Mouse (Mus musculus) neural tube, embryonic 14.5 days (tissue): Measurements from ENCODE around the gene Pim3. TPM values are rescaled to one million over a fixed set of nuclear protein-coding genes. Genes with fewer than 3 reads are reported as not detected.

Experiments
- ATAC-seq: fragments of 200-750 bp; cut with Nextera tagmentation; 2 replicates; pipeline ENCODE4 v1.8.0; 2017; ENCODE audit warnings: low read depth, mild to moderate bottlenecking, moderate TSS enrichment, moderate library complexity
- H3K27ac ChIP-seq: fragments of 300-500 bp; sonication (generic); 2 replicates; pipeline ENCODE4 v1.5.1; 2014; ENCODE audit warnings: low read depth, mild to moderate bottlenecking, control low read depth, low read length, moderate library complexity, mixed read lengths
- H3K27me3 ChIP-seq: fragments of 300-500 bp; sonication (generic); 2 replicates; pipeline ENCODE4 v1.6.1; 2014; ENCODE audit warnings: low read length; ENCODE audit not compliant: control insufficient read depth, insufficient read depth
- H3K36me3 ChIP-seq: fragments of 300-500 bp; sonication (generic); 2 replicates; pipeline ENCODE4 v1.6.1; 2014; ENCODE audit warnings: low read length, mixed read lengths; ENCODE audit not compliant: control insufficient read depth, insufficient read depth
- H3K4me1 ChIP-seq: fragments of 300-500 bp; sonication (generic); 2 replicates; pipeline ENCODE4 v1.6.1; 2014; ENCODE audit warnings: low read length; ENCODE audit not compliant: control insufficient read depth, insufficient read depth
- H3K4me2 ChIP-seq: fragments of 300-500 bp; sonication (generic); 2 replicates; pipeline ENCODE4 v1.6.1; 2014; ENCODE audit warnings: mild to moderate bottlenecking, low read depth, low read length, control low read depth
- H3K4me3 ChIP-seq: fragments of 300-500 bp; sonication (generic); 2 replicates; pipeline ENCODE4 v1.5.1; 2014; ENCODE audit warnings: low read depth, low read length, control low read depth, mixed read lengths
- H3K9ac ChIP-seq: fragments of 300-500 bp; sonication (generic); replicated peaks from 2 replicates; pipeline ENCODE4 v1.6.1; 2014; ENCODE audit warnings: low read depth, mild to moderate bottlenecking, control low read depth, low read length, mixed read lengths
- H3K9me3 ChIP-seq: fragments of 300-500 bp; sonication (generic); 2 replicates; pipeline ENCODE4 v1.6.1; 2016; ENCODE audit warnings: low read length; ENCODE audit not compliant: control insufficient read depth
- WGBS: fragments of 180-500 bp; shearing (Covaris S2); extraction: QIAGEN DNeasy Blood & Tissue Kit; methylation state at CpG from one replicate; pipeline ENCODE4 v1.1.7; 2014; 5-methylcytosine and 5-hydroxymethylcytosine counted together
- polyA plus RNA-seq: library from polyadenylated mRNA; unstranded; fragments of >200 nt; fragmentation: Nextera tagmentation; extraction: Ambion mirVana; gene quantifications from 2 replicates; pipeline ENCODE4 v1.2.1, GENCODE M21; 2014

Pim3 gene
- polyA plus RNA-seq, 1 experiment from 2014 or later, result 45.7 TPM

DNA sequence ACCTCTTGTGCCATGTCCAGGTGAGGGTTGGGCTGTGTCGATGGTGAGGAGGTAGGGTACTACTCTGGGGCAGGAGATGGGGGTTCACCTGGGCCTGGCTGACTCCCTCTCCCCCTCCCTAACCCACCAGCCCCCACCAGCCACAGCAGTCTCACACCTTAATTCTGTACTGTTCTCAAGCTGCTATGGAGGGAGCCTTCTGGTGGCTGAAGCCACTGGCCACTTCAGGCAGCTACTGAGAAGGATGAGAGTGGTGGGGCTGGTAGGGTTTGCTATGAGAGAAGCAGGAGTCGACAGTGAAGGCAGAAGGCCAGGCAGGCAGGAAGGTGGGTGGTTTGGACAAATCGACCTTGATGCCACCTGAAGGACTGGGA lies 19.7 kb upstream of the Pim3 start:
- 83% methylated on average over 3 of the region's 3 CpGs for WGBS
- Histone ChIP-seq H3K27ac (no peak overlapping the region), H3K9me3 (no peaks in the 10 kb centered on the region), H3K4me3 (no peak overlapping the region), H3K4me2 (no peak overlapping the region), H3K4me1 (peaks cover 13% of the 10 kb centered on the region; the same call in 1 of the 2 replicates), H3K36me3 (no peaks in the 10 kb centered on the region), H3K9ac (no peak overlapping the region), H3K27me3 (no peaks in the 10 kb centered on the region)
- no peak for ATAC-seq

DNA sequence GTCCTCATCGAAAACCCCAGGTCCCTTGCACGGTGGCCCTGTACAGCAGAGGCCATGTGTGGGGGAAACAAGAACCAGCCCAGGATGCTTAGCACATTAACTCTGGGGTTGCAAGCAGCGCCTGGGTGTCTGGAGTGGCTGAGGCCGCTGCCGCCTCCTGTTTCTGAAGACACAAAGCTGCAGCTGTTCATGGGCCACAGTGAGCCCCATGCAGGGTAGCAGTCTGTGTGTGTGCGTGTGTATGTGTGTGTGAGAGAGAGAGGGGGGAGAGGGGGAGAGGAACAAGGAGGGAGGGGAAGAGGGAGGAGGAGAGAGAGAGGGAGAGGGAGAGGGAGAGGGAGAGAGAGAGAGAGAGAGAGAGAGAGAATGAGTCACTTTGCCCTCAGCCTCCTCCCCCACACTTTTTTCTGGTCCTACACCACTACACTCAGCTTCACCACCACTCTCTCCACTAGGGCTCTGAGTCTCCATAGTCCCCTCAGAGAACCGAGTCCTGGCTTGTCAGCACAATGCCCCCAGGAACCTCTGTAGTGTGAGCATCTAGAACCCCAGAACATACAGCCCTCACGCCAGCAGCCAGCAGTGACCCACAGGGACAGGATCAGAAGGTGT lies 18.4 kb upstream of the Pim3 start:
- Histone ChIP-seq H3K9ac (no peak overlapping the region), H3K9me3 (no peaks in the 10 kb centered on the region), H3K36me3 (no peaks in the 10 kb centered on the region), H3K27me3 (no peaks in the 10 kb centered on the region), H3K4me3 (no peak overlapping the region), H3K27ac (no peak overlapping the region), H3K4me1 (peaks cover 7% of the 10 kb centered on the region; the same call in 1 of the 2 replicates), H3K4me2 (no peak overlapping the region)
- no peak for ATAC-seq
- 41% methylated on average over 8 of the region's 8 CpGs for WGBS

DNA sequence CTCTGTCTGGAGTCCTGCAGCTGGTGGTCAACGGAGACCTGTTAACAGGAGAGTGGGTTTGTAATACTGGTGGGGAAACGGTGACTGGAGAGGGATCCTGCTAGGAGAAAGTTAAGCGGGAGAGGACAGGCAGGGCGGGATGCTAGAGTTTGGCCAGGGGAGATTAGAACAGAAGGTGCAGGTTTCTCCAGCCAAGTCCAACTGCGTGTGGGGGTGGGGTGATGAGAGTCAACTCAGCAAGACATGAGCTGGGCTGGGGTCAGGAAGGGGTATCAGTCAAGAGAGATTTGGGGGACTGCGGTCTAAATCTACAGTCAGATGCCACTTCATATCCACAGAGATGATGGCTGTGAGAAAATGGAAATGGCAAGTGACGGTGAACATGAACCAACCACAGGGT lies 17.0 kb upstream of the Pim3 start:
- WGBS, result 95% methylated on average over 7 of the region's 7 CpGs
- H3K4me3 ChIP-seq, result no peak overlapping the region
- H3K4me1 ChIP-seq, result no peaks in the 10 kb centered on the region
- ATAC-seq, result no peak
- no peaks in the 10 kb centered on the region for H3K27me3 ChIP-seq
- H3K9ac ChIP-seq, result no peak overlapping the region
- no peak overlapping the region for H3K4me2 ChIP-seq
- H3K27ac ChIP-seq, result no peak overlapping the region
- no peaks in the 10 kb centered on the region for H3K36me3 ChIP-seq
- H3K9me3 ChIP-seq, result no peaks in the 10 kb centered on the region

DNA sequence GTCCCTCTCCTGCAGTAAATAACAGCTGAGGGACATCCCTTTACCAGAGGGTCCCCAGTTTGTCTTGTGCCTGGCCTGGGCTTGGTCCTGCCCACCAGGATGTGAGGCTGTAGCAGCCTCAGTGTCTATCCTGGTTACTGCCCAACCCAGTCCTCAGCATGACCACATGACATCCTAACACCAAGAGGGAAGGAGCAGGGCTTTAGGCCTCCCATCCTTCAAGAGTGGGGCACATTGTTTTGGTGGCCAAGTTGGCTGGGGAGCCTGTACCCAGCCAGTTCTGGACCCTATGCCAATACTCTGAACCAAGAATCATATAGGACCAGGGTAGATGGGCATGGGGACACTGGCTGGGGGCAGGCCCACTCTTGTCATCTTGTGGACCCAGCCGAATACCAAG lies 13.3 kb upstream of the Pim3 start:
- ATAC-seq, result no peak
- H3K27me3 ChIP-seq, result no peaks in the 10 kb centered on the region
- H3K27ac ChIP-seq, result no peak overlapping the region

DNA sequence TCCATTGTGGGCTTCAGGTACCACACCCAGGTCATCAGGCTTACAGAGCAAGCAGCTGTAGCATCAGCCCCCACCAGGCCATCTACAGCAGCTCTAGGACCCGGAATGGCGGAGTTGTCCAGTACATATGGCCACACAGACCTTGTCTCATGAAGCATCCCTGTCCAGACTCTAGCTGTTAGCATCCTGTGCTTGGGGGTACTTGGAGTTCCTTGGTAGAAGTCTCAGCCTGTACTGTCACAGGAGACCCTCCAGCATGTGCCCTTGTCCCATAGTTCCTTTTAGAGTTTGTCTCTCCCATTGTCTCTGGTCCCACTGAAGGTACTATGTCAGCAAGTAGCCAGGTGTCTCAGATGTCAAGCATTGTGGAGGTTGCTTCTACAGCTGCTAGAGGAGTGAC lies 12.4 kb upstream of the Pim3 start:
- ATAC-seq, result no peak
- no peaks in the 10 kb centered on the region for H3K4me1 ChIP-seq
- H3K9ac ChIP-seq, result no peak overlapping the region
- H3K36me3 ChIP-seq, result no peaks in the 10 kb centered on the region
- no peak overlapping the region for H3K4me3 ChIP-seq
- no peaks in the 10 kb centered on the region for H3K27me3 ChIP-seq
- no peak overlapping the region for H3K4me2 ChIP-seq
- 98% methylated on average over 2 of the region's 2 CpGs for WGBS
- H3K27ac ChIP-seq, result no peak overlapping the region
- no peaks in the 10 kb centered on the region for H3K9me3 ChIP-seq

More for the DNA sequence above, 13.3 kb upstream of the Pim3 start:
- Histone ChIP-seq H3K9ac (no peak overlapping the region), H3K9me3 (no peaks in the 10 kb centered on the region), H3K4me1 (no peaks in the 10 kb centered on the region), H3K4me3 (no peak overlapping the region), H3K36me3 (no peaks in the 10 kb centered on the region), H3K4me2 (no peak overlapping the region)
- WGBS, result 100% methylated on average over 1 of the region's 1 CpGs

DNA sequence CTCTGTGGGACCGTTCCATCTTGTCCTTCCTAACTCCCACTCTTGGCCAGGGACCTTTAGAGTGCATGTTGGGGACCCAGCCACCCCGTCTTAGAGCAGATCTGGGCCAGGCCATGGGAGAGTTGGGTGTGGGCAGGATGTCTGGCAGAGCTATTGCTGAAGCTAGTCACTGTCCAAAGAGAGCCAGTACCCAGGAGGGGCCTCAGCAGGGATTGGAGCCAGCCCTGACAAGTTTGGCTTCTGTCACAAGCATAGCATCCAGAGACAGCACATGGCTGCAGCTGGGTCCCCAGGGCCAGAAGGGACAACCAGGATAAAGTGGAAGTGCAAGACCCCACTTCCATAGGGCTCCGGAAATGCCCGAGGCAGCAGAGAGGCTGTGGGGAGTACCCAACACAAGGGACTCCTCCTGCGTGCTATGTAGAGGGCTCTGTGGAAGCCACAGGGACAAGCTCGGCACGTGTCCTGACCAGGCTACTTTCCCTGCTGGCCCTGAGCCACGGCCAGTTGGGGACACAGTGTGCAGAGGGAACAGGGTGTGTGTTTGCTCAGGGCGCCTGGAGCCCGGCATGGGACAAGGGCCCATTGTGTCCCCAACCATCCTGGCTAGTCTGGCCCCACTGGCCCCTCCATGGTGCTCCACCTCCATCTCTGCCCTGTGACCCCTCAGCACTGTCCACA lies 11.7 kb upstream of the Pim3 start:
- Histone ChIP-seq H3K4me3 (no peak overlapping the region), H3K9me3 (no peaks in the 10 kb centered on the region), H3K27me3 (no peaks in the 10 kb centered on the region), H3K36me3 (no peaks in the 10 kb centered on the region), H3K4me2 (no peak overlapping the region), H3K27ac (no peak overlapping the region), H3K9ac (no peak overlapping the region), H3K4me1 (no peaks in the 10 kb centered on the region)
- 56% methylated on average over 10 of the region's 10 CpGs for WGBS
- peak; percentile 41 for ATAC-seq

DNA sequence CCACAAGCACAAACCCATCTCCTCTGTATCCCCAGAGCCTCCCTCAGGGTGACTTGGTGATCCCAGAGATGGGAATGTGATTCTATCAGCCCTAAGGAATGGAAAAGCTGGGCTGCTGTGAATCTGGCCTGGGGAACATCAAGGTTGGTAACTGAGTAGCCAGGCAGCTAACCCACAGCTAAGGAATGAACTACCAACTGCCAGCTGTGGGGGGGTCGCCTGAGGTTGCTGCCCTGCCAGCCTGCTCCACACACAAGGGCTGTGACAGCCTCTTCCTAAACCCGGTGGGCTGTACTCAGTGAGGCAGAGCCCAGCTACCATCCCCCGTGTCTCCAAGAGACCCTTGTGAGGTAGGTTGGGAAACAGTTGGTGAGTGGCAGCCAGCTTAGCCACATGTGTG lies 10.9 kb upstream of the Pim3 start:
- Histone ChIP-seq H3K36me3 (no peaks in the 10 kb centered on the region), H3K27ac (no peak overlapping the region), H3K9me3 (no peaks in the 10 kb centered on the region), H3K4me2 (no peak overlapping the region), H3K9ac (no peak overlapping the region), H3K4me3 (no peak overlapping the region), H3K27me3 (no peaks in the 10 kb centered on the region), H3K4me1 (no peaks in the 10 kb centered on the region)
- 58% methylated on average over 3 of the region's 3 CpGs for WGBS
- no peak for ATAC-seq

DNA sequence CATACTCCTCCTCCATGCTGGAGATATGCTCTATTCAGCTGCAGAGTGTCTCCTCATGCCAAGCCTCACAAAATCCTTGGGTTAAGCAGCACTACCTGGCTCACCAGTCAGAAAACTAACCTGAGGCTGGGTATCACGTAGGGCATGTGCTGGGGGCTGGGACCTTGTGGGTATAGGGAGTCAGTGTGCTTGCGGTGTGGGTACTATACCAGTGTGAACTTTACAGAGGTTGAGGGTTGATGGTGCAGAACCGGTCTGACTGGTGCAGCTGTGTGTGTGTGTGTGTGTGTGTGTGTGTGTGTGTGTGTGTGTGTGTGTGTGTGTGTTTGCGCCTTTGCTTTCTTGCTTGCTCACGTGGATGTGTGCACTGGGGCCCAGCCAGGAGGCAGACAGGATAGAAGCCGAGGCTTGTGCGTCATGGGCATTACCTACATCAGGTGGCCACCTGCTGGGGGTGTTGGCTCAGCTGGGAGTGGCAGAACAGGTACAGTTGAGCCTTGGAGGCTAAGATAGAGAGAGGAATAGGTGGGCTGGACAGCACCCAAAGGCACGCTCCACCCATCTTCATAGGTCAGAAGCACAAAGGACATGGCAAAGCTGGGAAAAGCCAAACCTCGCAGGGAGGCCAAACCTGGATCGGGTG lies 10.4 kb upstream of the Pim3 start:
- Histone ChIP-seq H3K9me3 (no peaks in the 10 kb centered on the region), H3K4me1 (no peaks in the 10 kb centered on the region), H3K27me3 (no peaks in the 10 kb centered on the region), H3K9ac (no peak overlapping the region), H3K27ac (no peak overlapping the region), H3K36me3 (no peaks in the 10 kb centered on the region), H3K4me3 (no peak overlapping the region), H3K4me2 (no peak overlapping the region)
- 79% methylated on average over 10 of the region's 10 CpGs for WGBS
- ATAC-seq, result no peak

DNA sequence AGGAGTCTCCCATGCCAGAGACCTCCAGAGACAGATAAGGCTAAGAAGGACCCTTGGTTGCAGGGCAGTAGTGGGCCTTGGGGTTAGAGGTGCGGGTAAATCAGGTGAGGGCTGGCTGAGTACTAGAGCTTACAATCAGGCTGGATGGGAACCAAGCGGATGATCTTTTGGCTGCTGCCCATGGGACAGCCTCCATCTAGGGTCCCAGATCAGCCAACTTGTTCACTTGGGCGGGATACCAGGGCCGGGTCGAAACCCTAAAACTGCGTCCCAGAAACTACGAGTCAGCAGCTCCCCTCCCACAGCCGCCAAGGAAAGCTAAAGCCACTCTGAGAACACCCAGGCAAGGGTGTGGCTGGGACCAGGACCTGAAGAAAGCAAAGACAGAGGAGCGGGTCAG lies 8.9 kb upstream of the Pim3 start:
- Histone ChIP-seq H3K36me3 (no peaks in the 10 kb centered on the region), H3K9me3 (no peaks in the 10 kb centered on the region), H3K4me1 (no peaks in the 10 kb centered on the region), H3K27ac (no peak overlapping the region), H3K9ac (no peak overlapping the region), H3K4me3 (no peak overlapping the region), H3K4me2 (no peak overlapping the region), H3K27me3 (no peaks in the 10 kb centered on the region)
- no peak for ATAC-seq
- WGBS, result 89% methylated on average over 9 of the region's 9 CpGs
